Comparison of ENCODE assay signal across 8 mouse cellular contexts in genomic region chr3:51388904-51389303, GRCm38 (mm10). TPM values are rescaled to one million over a fixed set of nuclear protein-coding genes. Genes with fewer than 3 reads are reported as not detected.
DNase-seq lines count a peak whose midpoint lies in the region; ATAC-seq and TF ChIP-seq lines count a peak whose summit lies in the region.

No protein-coding gene starts in this region.

- peaks cover 7% of the 10 kb centered on the region for H3K4me1 ChIP-seq in heart, embryonic 15.5 days (replicated peaks)
- peaks cover 2% of the 10 kb centered on the region; the same call in 1 of the 2 replicates for H3K4me1 ChIP-seq in embryonic facial prominence, embryonic 11.5 days (ENCODE audit: control insufficient read depth, insufficient read depth, low read length)
- no peaks in the 10 kb centered on the region; the same call in 1 of the 2 replicates for H3K4me1 ChIP-seq in intestine, embryonic 16.5 days (ENCODE audit: control insufficient read depth, insufficient read depth, low read length)
- peaks cover 3% of the 10 kb centered on the region; the same call in 1 of the 2 replicates for H3K4me1 ChIP-seq in midbrain, postnatal 0 days (ENCODE audit: insufficient read depth, low read length)

- ATAC-seq in heart, embryonic 15.5 days (replicated peaks; ENCODE audit: insufficient number of reproducible peaks, insufficient read depth, low FRiP score, low read depth) = 0 out of 2 replicates have a peak, but pooled peaks have one; percentile 31
- 0 out of 2 replicates have a peak, but pooled peaks have one; percentile 52 for ATAC-seq in embryonic facial prominence, embryonic 11.5 days (replicated peaks; ENCODE audit: insufficient number of reproducible peaks, low FRiP score, low TSS enrichment, low read depth)
- peak; percentile 72; the same call in 1 of the 2 replicates for ATAC-seq in intestine, embryonic 16.5 days
- ATAC-seq in midbrain, postnatal 0 days (ENCODE audit: low FRiP score) = peak; percentile 44; the same call in 1 of the 2 replicates

- H3K36me3 ChIP-seq in heart, embryonic 15.5 days = no peaks in the 10 kb centered on the region
- H3K36me3 ChIP-seq in embryonic facial prominence, embryonic 11.5 days (replicated peaks; ENCODE audit: control insufficient read depth, insufficient read depth, low read depth, low read length) = no peaks in the 10 kb centered on the region
- H3K36me3 ChIP-seq in intestine, embryonic 16.5 days (ENCODE audit: control insufficient read depth, insufficient read depth, low read length) = no peaks in the 10 kb centered on the region
- no peaks in the 10 kb centered on the region for H3K36me3 ChIP-seq in midbrain, postnatal 0 days (ENCODE audit: insufficient read depth, low read length)

- no peak for TF ChIP-seq CTCF in midbrain, postnatal 0 days (IDR thresholded peaks at IDR 0.05)

- H3K9me3 ChIP-seq in heart, embryonic 15.5 days (replicated peaks) = no peaks in the 10 kb centered on the region
- no peaks in the 10 kb centered on the region for H3K9me3 ChIP-seq in embryonic facial prominence, embryonic 11.5 days (replicated peaks; ENCODE audit: control insufficient read depth, low read length)
- no peaks in the 10 kb centered on the region for H3K9me3 ChIP-seq in intestine, embryonic 16.5 days (ENCODE audit: control insufficient read depth, low read length)
- H3K9me3 ChIP-seq in midbrain, postnatal 0 days (ENCODE audit: low read length) = no peaks in the 10 kb centered on the region

- DNase-seq in heart, adult 18-20 months = no peak
- no peak for DNase-seq in embryonic facial prominence, embryonic 11.5 days (ENCODE audit: low spot score)
- DNase-seq in midbrain, postnatal 0 days (ENCODE audit: low spot score) = no peak
- no peak for DNase-seq in spleen, postnatal 14 days (ENCODE audit: low spot score in 2 of 2)
- no peak for DNase-seq in left cerebral cortex, postnatal 36 days (ENCODE audit: low spot score in 2 of 2)
- no peak for DNase-seq in kidney, postnatal 14 days

- intact Hi-C loops in left cerebral cortex, postnatal 36 days (cut with DNase I) = no loop called here

- no peak overlapping the region for H3K27ac ChIP-seq in heart, embryonic 15.5 days
- H3K27ac ChIP-seq in embryonic facial prominence, embryonic 11.5 days (replicated peaks; ENCODE audit: low read depth, low read length) = no peak overlapping the region
- no peak overlapping the region for H3K27ac ChIP-seq in intestine, embryonic 16.5 days (ENCODE audit: low read length)
- H3K27ac ChIP-seq in midbrain, postnatal 0 days (ENCODE audit: low read depth, low read length) = no peak overlapping the region

- no peak overlapping the region; the same call in 1 of the 2 replicates for H3K9ac ChIP-seq in heart, embryonic 15.5 days
- H3K9ac ChIP-seq in embryonic facial prominence, embryonic 11.5 days (replicated peaks; ENCODE audit: low read length) = no peak overlapping the region; the same call in 1 of the 2 replicates
- 0 out of 2 replicates have a peak overlapping the region, but pooled peaks have one; percentile 0 for H3K9ac ChIP-seq in intestine, embryonic 16.5 days (ENCODE audit: low read depth, low read length)
- no peak overlapping the region for H3K9ac ChIP-seq in midbrain, postnatal 0 days (replicated peaks; ENCODE audit: low read length, poor library complexity, severe bottlenecking)

- H3K27me3 ChIP-seq in heart, embryonic 15.5 days = no peaks in the 10 kb centered on the region
- H3K27me3 ChIP-seq in embryonic facial prominence, embryonic 11.5 days (ENCODE audit: control insufficient read depth, insufficient read depth, low read length) = no peaks in the 10 kb centered on the region
- no peaks in the 10 kb centered on the region for H3K27me3 ChIP-seq in intestine, embryonic 16.5 days (replicated peaks; ENCODE audit: control insufficient read depth, insufficient read depth, low read length)
- H3K27me3 ChIP-seq in midbrain, postnatal 0 days (ENCODE audit: insufficient read depth, low read length) = no peaks in the 10 kb centered on the region

- peak overlapping the region; percentile 35 for H3K4me3 ChIP-seq in heart, embryonic 15.5 days
- no peak overlapping the region for H3K4me3 ChIP-seq in embryonic facial prominence, embryonic 11.5 days (ENCODE audit: low read depth, low read length)
- H3K4me3 ChIP-seq in intestine, embryonic 16.5 days (ENCODE audit: low read length) = no peak overlapping the region
- peak overlapping the region; percentile 14; the same call in 1 of the 2 replicates for H3K4me3 ChIP-seq in midbrain, postnatal 0 days (ENCODE audit: low read depth, low read length)

- H3K4me2 ChIP-seq in heart, embryonic 15.5 days = peak overlapping the region; percentile 62
- peak overlapping the region; percentile 2; the same call in 1 of the 2 replicates for H3K4me2 ChIP-seq in embryonic facial prominence, embryonic 11.5 days (ENCODE audit: low read depth, low read length)
- peak overlapping the region; percentile 13 for H3K4me2 ChIP-seq in intestine, embryonic 16.5 days (ENCODE audit: low read depth, low read length)
- peak overlapping the region; percentile 43 for H3K4me2 ChIP-seq in midbrain, postnatal 0 days (ENCODE audit: low read depth, low read length, poor library complexity, severe bottlenecking)

- WGBS in heart, embryonic 15.5 days = 1% methylated on average over 13 of the region's 13 CpGs
- 6% methylated on average over 13 of the region's 13 CpGs for WGBS in embryonic facial prominence, embryonic 11.5 days
- 4% methylated on average over 13 of the region's 13 CpGs for WGBS in intestine, embryonic 16.5 days
- WGBS in midbrain, postnatal 0 days = 12% methylated on average over 13 of the region's 13 CpGs

RNA-seq across cellular contexts. Expression of gene Mgarp, which starts 7.6 kb away (rescaled TPM):
- polyA plus RNA-seq in heart, embryonic 15.5 days (2015; fragmentation: Nextera tagmentation; extraction: Ambion mirVana) = 6.9 and 9.5 TPM in 2 replicates
- total RNA-seq in heart, adult 18-20 months (2021) = under 1 TPM; 0.31 to 0.35 TPM
- polyA plus RNA-seq in embryonic facial prominence, embryonic 11.5 days (2014; fragmentation: Nextera tagmentation; extraction: Ambion mirVana) = 9.1 and 16.1 TPM in 2 replicates
- polyA plus RNA-seq in intestine, embryonic 16.5 days (2015; fragmentation: Nextera tagmentation; extraction: Ambion mirVana) = 4.0 and 9.6 TPM in 2 replicates
- total RNA-seq in midbrain, postnatal 0 days (2014; rRNA removed) = 0.49 TPM in 1 of 2 replicates, not detected in the other
- polyA plus RNA-seq in midbrain, postnatal 0 days (2015; fragmentation: Nextera tagmentation; extraction: Ambion mirVana) = 0.40 and 0.49 TPM in 2 replicates
- total RNA-seq in left cerebral cortex, postnatal 36 days (2021) = not detected

RNA-seq across cellular contexts. Expression of gene Ndufc1, which starts 19.9 kb away (rescaled TPM):
- 1,150 and 1,902 TPM in 2 replicates for polyA plus RNA-seq in heart, embryonic 15.5 days (2015; fragmentation: Nextera tagmentation; extraction: Ambion mirVana)
- 1,000 to 10,000 TPM; 1,753 to 1,760 TPM for total RNA-seq in heart, adult 18-20 months (2021)
- polyA plus RNA-seq in embryonic facial prominence, embryonic 11.5 days (2014; fragmentation: Nextera tagmentation; extraction: Ambion mirVana) = 722 TPM in 2 replicates
- 906 and 911 TPM in 2 replicates for polyA plus RNA-seq in intestine, embryonic 16.5 days (2015; fragmentation: Nextera tagmentation; extraction: Ambion mirVana)
- 31.5 and 36.4 TPM in 2 replicates for total RNA-seq in midbrain, postnatal 0 days (2014; rRNA removed)
- 961 and 994 TPM in 2 replicates for polyA plus RNA-seq in midbrain, postnatal 0 days (2015; fragmentation: Nextera tagmentation; extraction: Ambion mirVana)
- total RNA-seq in left cerebral cortex, postnatal 36 days (2021) = 100 to 1,000 TPM; 288 to 324 TPM

RNA-seq across cellular contexts. Expression of gene Naa15, which starts 26.0 kb away (rescaled TPM):
- polyA plus RNA-seq in heart, embryonic 15.5 days (2015; fragmentation: Nextera tagmentation; extraction: Ambion mirVana) = 36.5 and 42.5 TPM in 2 replicates
- total RNA-seq in heart, adult 18-20 months (2021) = 10 to 100 TPM; 54.8 TPM
- 49.1 and 54.9 TPM in 2 replicates for polyA plus RNA-seq in embryonic facial prominence, embryonic 11.5 days (2014; fragmentation: Nextera tagmentation; extraction: Ambion mirVana)
- 27.3 and 27.9 TPM in 2 replicates for polyA plus RNA-seq in intestine, embryonic 16.5 days (2015; fragmentation: Nextera tagmentation; extraction: Ambion mirVana)
- 19.5 and 33.8 TPM in 2 replicates for total RNA-seq in midbrain, postnatal 0 days (2014; rRNA removed)
- polyA plus RNA-seq in midbrain, postnatal 0 days (2015; fragmentation: Nextera tagmentation; extraction: Ambion mirVana) = 26.4 and 29.7 TPM in 2 replicates
- total RNA-seq in left cerebral cortex, postnatal 36 days (2021) = 10 to 100 TPM; 34.7 to 43.7 TPM

RNA-seq across cellular contexts. Expression of gene Elf2, which starts 48.4 kb away (rescaled TPM):
- 51.3 and 55.4 TPM in 2 replicates for polyA plus RNA-seq in heart, embryonic 15.5 days (2015; fragmentation: Nextera tagmentation; extraction: Ambion mirVana)
- 10 to 100 TPM; 54.7 to 57.0 TPM for total RNA-seq in heart, adult 18-20 months (2021)
- 47.3 and 48.9 TPM in 2 replicates for polyA plus RNA-seq in embryonic facial prominence, embryonic 11.5 days (2014; fragmentation: Nextera tagmentation; extraction: Ambion mirVana)
- 43.4 and 53.5 TPM in 2 replicates for polyA plus RNA-seq in intestine, embryonic 16.5 days (2015; fragmentation: Nextera tagmentation; extraction: Ambion mirVana)
- 38.7 and 45.6 TPM in 2 replicates for total RNA-seq in midbrain, postnatal 0 days (2014; rRNA removed)
- polyA plus RNA-seq in midbrain, postnatal 0 days (2015; fragmentation: Nextera tagmentation; extraction: Ambion mirVana) = 22.2 and 26.1 TPM in 2 replicates
- total RNA-seq in left cerebral cortex, postnatal 36 days (2021) = 10 to 100 TPM; 40.6 to 45.1 TPM

Comparison
In these comparisons a context has a peak if more than half of its experiments do, and no peak if none do; other contexts are left out.
1. H3K4me2 ChIP-seq: peak in every context shown above with its lines; median percentile 62 in heart, embryonic 15.5 days; 43 in midbrain, postnatal 0 days; 13 in intestine, embryonic 16.5 days; 2 in embryonic facial prominence, embryonic 11.5 days.
2. H3K4me3 ChIP-seq: peak in heart, embryonic 15.5 days (single experiment) and midbrain, postnatal 0 days (single experiment); none in embryonic facial prominence, embryonic 11.5 days (single experiment) and intestine, embryonic 16.5 days (single experiment).
3. Peak in every context shown above with its lines, with median percentiles within 50 percentile points of each other: ATAC-seq.